Mouse (Mus musculus) ES-Bruce4 (cell line): ENCODE measurements around the gene Myo18a.

ENCODE experiments used
- CTCF ChIP-seq: IDR thresholded peaks from one replicate; pipeline ENCODE4 v1.8.1; 2011; ENCODE audit warnings: low read depth, low read length
- POLR2A ChIP-seq: IDR thresholded peaks from one replicate; pipeline ENCODE4 v1.8.1; 2011; ENCODE audit warnings: low read length; ENCODE audit not compliant: insufficient read depth

DNA sequence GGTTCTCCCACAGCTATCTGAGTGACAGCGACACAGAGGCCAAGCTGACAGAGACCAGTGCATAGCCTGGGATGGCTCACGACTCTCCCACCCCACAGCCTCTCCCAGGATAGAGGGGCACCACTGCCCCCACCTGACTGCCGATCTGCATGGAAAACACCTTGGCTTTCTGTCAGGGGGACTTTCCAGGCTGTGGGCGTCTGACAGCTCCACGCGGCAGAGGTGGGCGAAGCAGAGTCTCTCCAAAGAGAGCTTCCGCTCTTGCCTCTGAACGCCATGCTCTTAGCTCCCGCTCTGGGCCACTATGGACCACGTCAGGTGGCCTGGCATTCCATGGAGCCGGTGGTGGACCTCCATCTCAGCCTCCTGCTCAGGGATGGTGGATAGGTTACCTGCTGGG lies 101.7 kb downstream of the Myo18a start:
- TF ChIP-seq CTCF, result no peak
- TF ChIP-seq POLR2A, result no peak
